Mouse (Mus musculus) bone marrow macrophage, adult 2 months (primary cell): ENCODE data around the gene Gna12.

ENCODE experiments used
- CTCF ChIP-seq: IDR thresholded peaks from 2 replicates; pipeline ENCODE4 v1.5.1; 2012; ENCODE audit warnings: low read depth, mild to moderate bottlenecking, low read length, moderate library complexity
- POLR2A ChIP-seq: IDR thresholded peaks from 2 replicates; pipeline ENCODE4 v1.6.1; 2012; ENCODE audit warnings: mild to moderate bottlenecking, low read depth, low read length, borderline replicate concordance

DNA sequence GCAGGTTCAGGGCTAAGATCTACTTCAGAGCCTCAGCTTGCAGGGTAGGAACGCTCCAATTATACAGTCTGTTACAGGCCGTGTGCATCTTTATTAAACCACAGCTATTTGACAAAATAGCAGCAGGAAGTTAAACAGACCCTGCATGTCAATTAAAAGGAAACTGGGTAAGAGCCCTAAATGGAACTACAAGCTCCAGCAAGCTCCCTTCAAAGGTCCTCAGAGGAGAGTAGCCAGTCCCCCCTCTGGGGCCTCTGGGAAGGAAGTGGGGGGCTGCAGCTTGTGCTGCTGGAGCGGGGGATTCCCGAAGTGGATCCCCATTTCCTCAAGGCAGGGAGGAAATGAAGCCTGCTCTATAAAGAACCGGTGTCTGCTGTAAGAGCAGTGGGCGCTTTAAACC lies 58.6 kb downstream of the Gna12 start:
- TF ChIP-seq CTCF (no peak), POLR2A (no peak)
